Mouse (Mus musculus): ENCODE measurements around the gene Gm3336. TPM values are rescaled to one million over a fixed set of nuclear protein-coding genes. Genes with fewer than 3 reads are reported as not detected.

Gene Gm3336
- polyA plus RNA-seq (2012; fragmentation: generic; extraction: Trizol), result not detected
- long read RNA-seq, experiment 1, result 0 reads
- long read RNA-seq, experiment 2, result 0 reads

GRCm38 (mm10) chr8:70718297-70718696, at the start of gene Gm3336:
Gm3336 (plus strand) TSS chr8:70718543.
- Histone ChIP-seq H3K79me3 (ENCODE audit: low read depth) (no peaks in the 10 kb centered on the region), H3K36me3 (ENCODE audit: control insufficient read depth, insufficient read depth) (no peaks in the 10 kb centered on the region), H3K79me2 (ENCODE audit: control insufficient read depth, insufficient read depth) (no peaks in the 10 kb centered on the region), H3K27me3 (ENCODE audit: control insufficient read depth, insufficient read depth, insufficient read length) (no peaks in the 10 kb centered on the region), H3ac (ENCODE audit: control insufficient read depth, insufficient read length, low read depth) (no peak within 1 kb of the TSS), H3K4me3 (ENCODE audit: insufficient read depth, poor library complexity, severe bottlenecking) (no peak within 1 kb of the TSS)
- no peak for TF ChIP-seq MAX (IDR thresholded peaks at IDR 0.05)
- TF ChIP-seq CTCF (IDR thresholded peaks at IDR 0.05; ENCODE audit: control insufficient read depth, insufficient read depth, insufficient read length), result peak; percentile 88
- TF ChIP-seq CEBPB (IDR thresholded peaks at IDR 0.05; ENCODE audit: low read depth), result no peak
- TF ChIP-seq FOSL1 (IDR thresholded peaks at IDR 0.05; ENCODE audit: insufficient read depth, low read length, poor library complexity, severe bottlenecking), result no peak
- no peak for TF ChIP-seq MYOG (IDR thresholded peaks at IDR 0.05; ENCODE audit: control insufficient read depth, extremely low read depth, insufficient read length)
- no peak for TF ChIP-seq USF1 (IDR thresholded peaks at IDR 0.05; ENCODE audit: low read depth)

DNA sequence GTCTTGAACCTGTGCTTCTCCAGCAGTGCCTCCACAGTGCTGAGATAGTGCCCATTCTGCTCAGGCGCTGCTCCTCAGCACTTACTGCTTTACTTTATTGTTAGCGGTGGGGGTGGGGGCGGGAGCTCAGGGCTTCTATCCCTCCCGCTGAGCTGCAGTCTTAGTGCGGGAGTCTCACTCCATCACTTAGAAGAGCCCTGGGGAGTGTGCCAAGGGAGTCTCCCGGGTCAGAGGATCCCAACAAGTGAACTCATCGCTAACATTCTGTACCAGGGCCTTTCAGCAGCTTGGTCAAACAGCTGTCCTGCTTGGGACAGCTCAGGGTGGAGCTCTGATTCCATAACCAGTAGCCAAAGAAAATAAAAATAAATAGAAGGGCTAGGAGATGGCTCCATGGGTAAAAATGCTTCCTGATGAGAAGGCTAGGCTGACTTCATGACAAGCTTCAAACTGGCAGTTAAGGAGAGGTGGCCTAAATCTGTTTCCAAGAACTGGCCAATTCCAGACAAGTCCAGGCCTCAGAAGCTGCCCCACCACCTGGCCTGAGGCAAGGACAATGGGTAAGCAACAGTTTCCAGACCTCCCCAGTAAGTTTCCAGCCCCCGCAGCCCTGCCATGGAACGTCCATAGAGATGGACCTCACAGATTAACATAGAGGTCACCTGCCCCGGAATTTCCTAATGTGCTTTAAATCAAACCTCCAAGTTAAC, 46.6 kb upstream of the Gm3336 start:
- Histone ChIP-seq H3ac (ENCODE audit: control insufficient read depth, insufficient read length, low read depth) (no peak overlapping the region), H3K27me3 (ENCODE audit: control insufficient read depth, insufficient read depth, insufficient read length) (no peaks in the 10 kb centered on the region), H3K4me3 (ENCODE audit: insufficient read depth, poor library complexity, severe bottlenecking) (no peak overlapping the region), H3K36me3 (ENCODE audit: control insufficient read depth, insufficient read depth) (peaks cover 3% of the 10 kb centered on the region), H3K79me2 (ENCODE audit: control insufficient read depth, insufficient read depth) (peaks cover 31% of the 10 kb centered on the region), H3K79me3 (ENCODE audit: low read depth) (peaks cover 19% of the 10 kb centered on the region)
- no peak for TF ChIP-seq CEBPB (IDR thresholded peaks at IDR 0.05; ENCODE audit: low read depth)
- TF ChIP-seq MYOD1 (IDR thresholded peaks at IDR 0.05; ENCODE audit: control insufficient read depth, insufficient read length, low read depth), result no peak
- no peak for TF ChIP-seq CTCF (IDR thresholded peaks at IDR 0.05; ENCODE audit: control insufficient read depth, insufficient read depth, insufficient read length)
- no peak for TF ChIP-seq FOSL1 (IDR thresholded peaks at IDR 0.05; ENCODE audit: insufficient read depth, low read length, poor library complexity, severe bottlenecking)
- no peak for TF ChIP-seq USF1 (IDR thresholded peaks at IDR 0.05; ENCODE audit: low read depth)
- no peak for TF ChIP-seq MYOG (IDR thresholded peaks at IDR 0.05; ENCODE audit: control insufficient read depth, extremely low read depth, insufficient read length)
- TF ChIP-seq MAX (IDR thresholded peaks at IDR 0.05), result no peak

- H3K27me3 ChIP-seq (ENCODE audit: control insufficient read depth, insufficient read depth, insufficient read length), result no peaks in the 10 kb centered on the region
- H3K79me2 ChIP-seq (ENCODE audit: control insufficient read depth, insufficient read depth), result peaks cover 31% of the 10 kb centered on the region
- peaks cover 6% of the 10 kb centered on the region for H3K36me3 ChIP-seq (ENCODE audit: control insufficient read depth, insufficient read depth)
- TF ChIP-seq FOSL1 (IDR thresholded peaks at IDR 0.05; ENCODE audit: insufficient read depth, low read length, poor library complexity, severe bottlenecking), result no peak
- no peak for TF ChIP-seq USF1 (IDR thresholded peaks at IDR 0.05; ENCODE audit: low read depth)
- no peak for TF ChIP-seq MAX (IDR thresholded peaks at IDR 0.05)
- TF ChIP-seq CEBPB (IDR thresholded peaks at IDR 0.05; ENCODE audit: low read depth), result no peak
- no peak for TF ChIP-seq MYOD1 (IDR thresholded peaks at IDR 0.05; ENCODE audit: control insufficient read depth, insufficient read length, low read depth)
- TF ChIP-seq MYOG (IDR thresholded peaks at IDR 0.05; ENCODE audit: control insufficient read depth, extremely low read depth, insufficient read length), result no peak
- TF ChIP-seq CTCF (IDR thresholded peaks at IDR 0.05; ENCODE audit: control insufficient read depth, insufficient read depth, insufficient read length), result no peak
- peak overlapping the region; percentile 29 for H3ac ChIP-seq (ENCODE audit: control insufficient read depth, insufficient read length, low read depth)
- H3K4me3 ChIP-seq (ENCODE audit: insufficient read depth, poor library complexity, severe bottlenecking), result peak overlapping the region; percentile 14
- peaks cover 19% of the 10 kb centered on the region for H3K79me3 ChIP-seq (ENCODE audit: low read depth)
These were observed 45.8 kb upstream of the Gm3336 start for GRCm38 (mm10) chr8:70672325-70673078.

GRCm38 (mm10) chr8:70673079-70673856, 45.1 kb upstream of the Gm3336 start, which contains the start of gene Lsm4:
Lsm4 (plus strand) TSS chr8:70673248.
- Histone ChIP-seq H3K4me3 (ENCODE audit: insufficient read depth, poor library complexity, severe bottlenecking) (peak within 1 kb of the TSS; percentile 44), H3K27me3 (ENCODE audit: control insufficient read depth, insufficient read depth, insufficient read length) (no peaks in the 10 kb centered on the region), H3K79me3 (ENCODE audit: low read depth) (peaks cover 19% of the 10 kb centered on the region), H3ac (ENCODE audit: control insufficient read depth, insufficient read length, low read depth) (peak within 1 kb of the TSS; percentile 79), H3K79me2 (ENCODE audit: control insufficient read depth, insufficient read depth) (peaks cover 31% of the 10 kb centered on the region), H3K36me3 (ENCODE audit: control insufficient read depth, insufficient read depth) (peaks cover 13% of the 10 kb centered on the region)
- TF ChIP-seq MAX (IDR thresholded peaks at IDR 0.05), result peak; percentile 72
- TF ChIP-seq CEBPB (IDR thresholded peaks at IDR 0.05; ENCODE audit: low read depth), result no peak
- no peak for TF ChIP-seq MYOD1 (IDR thresholded peaks at IDR 0.05; ENCODE audit: control insufficient read depth, insufficient read length, low read depth)
- TF ChIP-seq CTCF (IDR thresholded peaks at IDR 0.05; ENCODE audit: control insufficient read depth, insufficient read depth, insufficient read length), result peak; percentile 72
- peak; percentile 98 for TF ChIP-seq USF1 (IDR thresholded peaks at IDR 0.05; ENCODE audit: low read depth)
- TF ChIP-seq MYOG (IDR thresholded peaks at IDR 0.05; ENCODE audit: control insufficient read depth, extremely low read depth, insufficient read length), result no peak
- TF ChIP-seq FOSL1 (IDR thresholded peaks at IDR 0.05; ENCODE audit: insufficient read depth, low read length, poor library complexity, severe bottlenecking), result no peak

DNA sequence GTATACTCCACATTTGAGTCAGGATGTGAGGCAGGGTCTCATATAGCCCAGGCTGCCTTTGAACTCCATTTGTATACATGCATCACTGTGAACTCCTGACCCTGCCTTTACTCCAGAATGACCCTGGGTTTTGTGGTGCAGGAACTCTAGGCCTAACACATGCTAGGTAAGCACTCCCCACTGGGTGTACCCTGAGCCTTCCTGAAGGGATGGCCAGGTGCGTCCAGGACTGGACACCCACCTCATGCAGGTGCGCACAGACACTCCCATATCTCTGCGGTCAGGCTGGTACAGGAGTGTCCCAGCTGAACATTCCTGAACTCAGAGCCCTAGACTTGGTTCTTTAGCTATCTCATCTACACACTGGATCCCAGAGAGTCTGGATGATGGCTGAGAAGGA, 44.2 kb upstream of the Gm3336 start:
- Histone ChIP-seq H3K79me3 (ENCODE audit: low read depth) (peaks cover 19% of the 10 kb centered on the region), H3K4me3 (ENCODE audit: insufficient read depth, poor library complexity, severe bottlenecking) (peak overlapping the region; percentile 44), H3K27me3 (ENCODE audit: control insufficient read depth, insufficient read depth, insufficient read length) (no peaks in the 10 kb centered on the region), H3K36me3 (ENCODE audit: control insufficient read depth, insufficient read depth) (peaks cover 22% of the 10 kb centered on the region), H3ac (ENCODE audit: control insufficient read depth, insufficient read length, low read depth) (peak overlapping the region; percentile 79), H3K79me2 (ENCODE audit: control insufficient read depth, insufficient read depth) (peaks cover 31% of the 10 kb centered on the region)
- no peak for TF ChIP-seq CEBPB (IDR thresholded peaks at IDR 0.05; ENCODE audit: low read depth)
- TF ChIP-seq CTCF (IDR thresholded peaks at IDR 0.05; ENCODE audit: control insufficient read depth, insufficient read depth, insufficient read length), result no peak
- TF ChIP-seq MYOG (IDR thresholded peaks at IDR 0.05; ENCODE audit: control insufficient read depth, extremely low read depth, insufficient read length), result no peak
- no peak for TF ChIP-seq MAX (IDR thresholded peaks at IDR 0.05)
- no peak for TF ChIP-seq FOSL1 (IDR thresholded peaks at IDR 0.05; ENCODE audit: insufficient read depth, low read length, poor library complexity, severe bottlenecking)
- TF ChIP-seq USF1 (IDR thresholded peaks at IDR 0.05; ENCODE audit: low read depth), result no peak
- TF ChIP-seq MYOD1 (IDR thresholded peaks at IDR 0.05; ENCODE audit: control insufficient read depth, insufficient read length, low read depth), result no peak

Data from C2C12 (cell line).